Mouse (Mus musculus) heart, embryonic 16.5 days (tissue): ENCODE data around the gene Mlip. TPM values are rescaled to one million over a fixed set of nuclear protein-coding genes. Genes with fewer than 3 reads are reported as not detected.
"Not testable (repeated sequence)": the region's sequence is repeated elsewhere in the genome, so short reads cannot be mapped to it uniquely, and the experiment has no call there.

Source experiments
- ATAC-seq: fragments of 200-750 bp; cut with Nextera tagmentation; replicated peaks from 2 replicates; pipeline ENCODE4 v1.8.0; 2017; ENCODE audit warnings: moderate number of reproducible peaks; ENCODE audit not compliant: insufficient read depth, low FRiP score; ENCODE audit errors: extremely low read depth
- H3K27ac ChIP-seq: fragments of 300-500 bp; sonication (generic); 2 replicates; pipeline ENCODE4 v1.5.1; 2014; ENCODE audit warnings: mild to moderate bottlenecking, low read length, control low read depth, moderate library complexity
- H3K27me3 ChIP-seq: fragments of 300-500 bp; sonication (generic); 2 replicates; pipeline ENCODE4 v1.6.1; 2014; ENCODE audit warnings: low read length, mixed read lengths; ENCODE audit not compliant: control insufficient read depth, insufficient read depth
- H3K36me3 ChIP-seq: fragments of 300-500 bp; sonication (generic); 2 replicates; pipeline ENCODE4 v1.6.1; 2014; ENCODE audit not compliant: control insufficient read depth, insufficient read depth
- H3K4me1 ChIP-seq: fragments of 300-500 bp; sonication (generic); 2 replicates; pipeline ENCODE4 v1.6.1; 2014; ENCODE audit warnings: low read length, mixed read lengths; ENCODE audit not compliant: control insufficient read depth, insufficient read depth
- H3K4me2 ChIP-seq: fragments of 300-500 bp; sonication (generic); 2 replicates; pipeline ENCODE4 v1.6.1; 2014; ENCODE audit warnings: low read depth, mild to moderate bottlenecking, control low read depth, low read length
- H3K4me3 ChIP-seq: fragments of 300-500 bp; sonication (generic); 2 replicates; pipeline ENCODE4 v1.5.1; 2014; ENCODE audit warnings: mild to moderate bottlenecking, control low read depth, low read length
- H3K9ac ChIP-seq: fragments of 300-500 bp; sonication (generic); 2 replicates; pipeline ENCODE4 v1.6.1; 2014; ENCODE audit warnings: low read length, control low read depth
- H3K9me3 ChIP-seq: fragments of 300-500 bp; sonication (generic); replicated peaks from 2 replicates; pipeline ENCODE4 v1.6.1; 2016; ENCODE audit warnings: low read length; ENCODE audit not compliant: control insufficient read depth
- WGBS: fragments of 180-500 bp; shearing (Covaris S2); extraction: QIAGEN DNeasy Blood & Tissue Kit; methylation state at CpG from one replicate; pipeline ENCODE4 v1.1.7; 2014; 5-methylcytosine and 5-hydroxymethylcytosine counted together
- polyA plus RNA-seq: library from polyadenylated mRNA; unstranded; fragments of >200 nt; fragmentation: Nextera tagmentation; extraction: Ambion mirVana; gene quantifications from 2 replicates; pipeline ENCODE4 v1.2.1, GENCODE M21; 2015

Gene Mlip
- polyA plus RNA-seq, 1 experiment from 2014 or later = 101 TPM

- no peak for ATAC-seq
- H3K4me3 ChIP-seq = no peak overlapping the region
- H3K27me3 ChIP-seq = no peaks in the 10 kb centered on the region
- 89% methylated on average over 1 of the region's 1 CpGs for WGBS
- H3K9me3 ChIP-seq = no peaks in the 10 kb centered on the region
- peaks cover 2% of the 10 kb centered on the region; the same call in 1 of the 2 replicates for H3K36me3 ChIP-seq
- no peak overlapping the region for H3K27ac ChIP-seq
- H3K4me1 ChIP-seq = no peaks in the 10 kb centered on the region
- no peak overlapping the region for H3K4me2 ChIP-seq
- H3K9ac ChIP-seq = no peak overlapping the region
These were observed 255.9 kb downstream of the Mlip start for GRCm38 (mm10) chr9:77096886-77097285.

- not testable (repeated sequence) for ATAC-seq, H3K4me3 ChIP-seq, H3K36me3 ChIP-seq, H3K4me1 ChIP-seq, H3K9me3 ChIP-seq, H3K9ac ChIP-seq, H3K4me2 ChIP-seq, H3K27ac ChIP-seq, H3K27me3 ChIP-seq
- 67% methylated on average over 1 of the region's 1 CpGs for WGBS
These were observed 269.5 kb downstream of the Mlip start for GRCm38 (mm10) chr9:77083221-77083620.

GRCm38 (mm10) chr9:77071676-77072075 lies 281.1 kb downstream of the Mlip start:
- no peak for ATAC-seq
- no peak overlapping the region for H3K4me2 ChIP-seq
- no peak overlapping the region for H3K9ac ChIP-seq
- WGBS = 62% methylated on average over 2 of the region's 2 CpGs
- no peaks in the 10 kb centered on the region for H3K9me3 ChIP-seq
- H3K36me3 ChIP-seq = no peaks in the 10 kb centered on the region
- H3K27ac ChIP-seq = no peak overlapping the region
- no peak overlapping the region for H3K4me3 ChIP-seq
- H3K27me3 ChIP-seq = no peaks in the 10 kb centered on the region
- H3K4me1 ChIP-seq = no peaks in the 10 kb centered on the region

GRCm38 (mm10) chr9:77056611-77057010 lies 296.2 kb downstream of the Mlip start:
- Histone ChIP-seq H3K4me3 (no peak overlapping the region), H3K27me3 (no peaks in the 10 kb centered on the region), H3K27ac (no peak overlapping the region), H3K4me1 (peaks cover 2% of the 10 kb centered on the region), H3K36me3 (no peaks in the 10 kb centered on the region), H3K4me2 (no peak overlapping the region), H3K9me3 (no peaks in the 10 kb centered on the region), H3K9ac (no peak overlapping the region)
- no peak for ATAC-seq
- WGBS = 29% methylated on average over 4 of the region's 4 CpGs

GRCm38 (mm10) chr9:77054426-77055193 lies 298.2 kb downstream of the Mlip start:
- H3K27ac ChIP-seq = no peak overlapping the region
- 76% methylated on average over 9 of the region's 9 CpGs for WGBS
- H3K4me1 ChIP-seq = peaks cover 2% of the 10 kb centered on the region
- no peak for ATAC-seq
- H3K9me3 ChIP-seq = no peaks in the 10 kb centered on the region
- H3K4me3 ChIP-seq = no peak overlapping the region
- no peak overlapping the region for H3K9ac ChIP-seq
- H3K27me3 ChIP-seq = no peaks in the 10 kb centered on the region
- H3K4me2 ChIP-seq = no peak overlapping the region
- no peaks in the 10 kb centered on the region for H3K36me3 ChIP-seq

Other genes starting within 250 kb of the Mlip start
- 19.5 and 23.6 TPM in 2 replicates for gene Lrrc1, start 191.9 kb upstream of the Mlip start, polyA plus RNA-seq